Mouse (Mus musculus) CH12.LX (cell line): Measurements from ENCODE around the gene Fam114a2. TPM values are rescaled to one million over a fixed set of nuclear protein-coding genes. Genes with fewer than 3 reads are reported as not detected.
A peak's percentile ranks its signal among the peaks of the same experiment; 100 is the strongest.

ENCODE experiments used
- DNase-seq: peaks from one replicate; pipeline ENCODE4 v3.0.0-alpha.2; 2013; ENCODE audit errors: extremely low read depth
- H3K27ac ChIP-seq: 2 replicates; pipeline ENCODE4 v1.5.1; 2012; ENCODE audit warnings: low read depth, mild to moderate bottlenecking, control low read depth, moderate library complexity; ENCODE audit not compliant: insufficient read depth
- H3K27me3 ChIP-seq: replicated peaks from 2 replicates; pipeline ENCODE3; 2012; ENCODE audit warnings: inconsistent platforms
- H3K36me3 ChIP-seq, 2 experiments: replicated peaks in 1 of 2; 2 replicates each; pipeline versions ENCODE3 to v1.6.1; 2012; ENCODE audit warnings: inconsistent platforms in 1 of 2, low read length in 1 of 2, mild to moderate bottlenecking in 1 of 2, mixed read lengths in 1 of 2, moderate library complexity in 1 of 2; ENCODE audit not compliant: control insufficient read depth in 1 of 2, insufficient read depth in 1 of 2
- H3K4me1 ChIP-seq, 2 experiments: 2 replicates each; pipeline ENCODE4 v1.6.1; 2012; ENCODE audit warnings: inconsistent platforms in 1 of 2, moderate library complexity in 1 of 2; ENCODE audit not compliant: insufficient read depth in 2 of 2, control insufficient read depth in 1 of 2
- H3K4me2 ChIP-seq: 2 replicates; pipeline ENCODE4 v1.6.1; 2012; ENCODE audit warnings: low read depth, mild to moderate bottlenecking, control low read depth; ENCODE audit not compliant: poor library complexity, insufficient read depth, severe bottlenecking
- H3K4me3 ChIP-seq, 3 experiments: fragments of 150-350 bp in 1 of 3; sonication (generic) in 1 of 3; replicated peaks in 1 of 3; 2 replicates each; pipeline versions ENCODE3 to v1.5.1; 2011 to 2012; ENCODE audit warnings: low read depth in 2 of 3, low read length in 2 of 3, mild to moderate bottlenecking in 2 of 3, moderate library complexity in 2 of 3, control low read depth in 1 of 3, improper control_type of control experiment in 1 of 3, inconsistent platforms in 1 of 3, mixed read lengths in 1 of 3; ENCODE audit not compliant: poor library complexity in 1 of 3
- H3K79me2 ChIP-seq: replicated peaks from 2 replicates; pipeline ENCODE4 v1.6.1; 2012; ENCODE audit warnings: mild to moderate bottlenecking, moderate library complexity; ENCODE audit not compliant: control insufficient read depth, poor library complexity, insufficient read depth, severe bottlenecking; ENCODE audit errors: extremely low read depth
- H3K9ac ChIP-seq: 2 replicates; pipeline ENCODE4 v1.6.1; 2012; ENCODE audit warnings: low read depth, mild to moderate bottlenecking, control low read depth, moderate library complexity; ENCODE audit not compliant: insufficient read depth
- H3K9me3 ChIP-seq: replicated peaks from 2 replicates; pipeline ENCODE3; 2012; ENCODE audit warnings: low read length, inconsistent platforms, mixed read lengths
- CHD1 ChIP-seq: IDR thresholded peaks from 2 replicates; pipeline ENCODE4 v1.6.1; 2012; ENCODE audit warnings: low read depth, low read length, improper control_type of control experiment, inconsistent platforms
- CHD2 ChIP-seq: IDR thresholded peaks from 2 replicates; pipeline ENCODE4 v1.6.1; 2011; ENCODE audit warnings: low read length, improper control_type of control experiment
- CTCF ChIP-seq, 2 experiments: IDR thresholded peaks in 1 of 2; conservative IDR thresholded peaks in 1 of 2; 2 replicates each; pipeline ENCODE4 v1.5.1; 2011 to 2012; ENCODE audit warnings: low read depth in 2 of 2, low read length in 2 of 2, improper control_type of control experiment in 1 of 2, inconsistent platforms in 1 of 2, mild to moderate bottlenecking in 1 of 2, moderate library complexity in 1 of 2
- E2F4 ChIP-seq: IDR thresholded peaks from 2 replicates; pipeline ENCODE4 v1.6.1; 2011; ENCODE audit warnings: low read depth, low read length, improper control_type of control experiment; ENCODE audit not compliant: insufficient replicate concordance
- ELF1 ChIP-seq: IDR thresholded peaks from 2 replicates; pipeline ENCODE4 v1.6.1; 2014; ENCODE audit warnings: low read depth, mild to moderate bottlenecking, inconsistent platforms, low read length, improper control_type of control experiment
- EP300 ChIP-seq: IDR thresholded peaks from 2 replicates; pipeline ENCODE4 v1.6.1; 2011; ENCODE audit warnings: low read length, improper control_type of control experiment
- ETS1 ChIP-seq: conservative IDR thresholded peaks from 2 replicates; pipeline ENCODE4 v1.6.1; 2012; ENCODE audit warnings: low read depth, mild to moderate bottlenecking, inconsistent platforms, low read length, improper control_type of control experiment, moderate library complexity
- GABPA ChIP-seq: IDR thresholded peaks from 2 replicates; pipeline ENCODE4 v1.6.1; 2012; ENCODE audit warnings: low read depth, low read length, improper control_type of control experiment, inconsistent platforms; ENCODE audit not compliant: insufficient replicate concordance
- HCFC1 ChIP-seq: IDR thresholded peaks from 2 replicates; pipeline ENCODE4 v1.6.1; 2012; ENCODE audit warnings: low read depth, mild to moderate bottlenecking, inconsistent platforms, low read length, improper control_type of control experiment
- IRF4 ChIP-seq: IDR thresholded peaks from 2 replicates; pipeline ENCODE4 v1.6.1; 2014; ENCODE audit warnings: low read depth, mild to moderate bottlenecking, inconsistent platforms, low read length, improper control_type of control experiment
- JUN ChIP-seq: IDR thresholded peaks from 2 replicates; pipeline ENCODE4 v1.6.1; 2011; ENCODE audit warnings: low read depth, mild to moderate bottlenecking, low read length, improper control_type of control experiment, moderate library complexity; ENCODE audit not compliant: insufficient read depth
- JUND ChIP-seq: conservative IDR thresholded peaks from 2 replicates; pipeline ENCODE4 v1.6.1; 2011; ENCODE audit warnings: low read depth, low read length, improper control_type of control experiment
- KAT2A ChIP-seq: IDR thresholded peaks from 2 replicates; pipeline ENCODE4 v1.6.1; 2012; ENCODE audit warnings: low read length, improper control_type of control experiment, inconsistent platforms; ENCODE audit not compliant: insufficient replicate concordance
- MAX ChIP-seq: IDR thresholded peaks from 2 replicates; pipeline ENCODE4 v1.6.1; 2011; ENCODE audit warnings: low read length, improper control_type of control experiment
- MAZ ChIP-seq: IDR thresholded peaks from 2 replicates; pipeline ENCODE4 v1.6.1; 2012; ENCODE audit warnings: low read depth, mild to moderate bottlenecking, inconsistent platforms, low read length, improper control_type of control experiment, moderate library complexity
- MEF2A ChIP-seq: IDR thresholded peaks from 2 replicates; pipeline ENCODE4 v1.6.1; 2014; ENCODE audit warnings: low read depth, mild to moderate bottlenecking, inconsistent platforms, low read length, improper control_type of control experiment, borderline replicate concordance
- MXI1 ChIP-seq: IDR thresholded peaks from 2 replicates; pipeline ENCODE4 v1.6.1; 2011; ENCODE audit warnings: mild to moderate bottlenecking, low read depth, low read length, improper control_type of control experiment
- MYC ChIP-seq: IDR thresholded peaks from 2 replicates; pipeline ENCODE4 v1.6.1; 2011; ENCODE audit warnings: low read depth, mild to moderate bottlenecking, improper control_type of control experiment, low read length
- NELFE ChIP-seq: IDR thresholded peaks from 2 replicates; pipeline ENCODE4 v1.6.1; 2011; ENCODE audit warnings: low read depth, low read length, improper control_type of control experiment
- NRF1 ChIP-seq: IDR thresholded peaks from 2 replicates; pipeline ENCODE4 v1.6.1; 2014; ENCODE audit warnings: low read depth, mild to moderate bottlenecking, inconsistent platforms, low read length, improper control_type of control experiment, moderate library complexity
- PAX5 ChIP-seq: IDR thresholded peaks from 2 replicates; pipeline ENCODE4 v1.6.1; 2012; ENCODE audit warnings: low read length, inconsistent platforms, mixed read lengths
- POLR2A ChIP-seq: IDR thresholded peaks from 2 replicates; pipeline ENCODE4 v1.6.1; 2011; ENCODE audit warnings: low read depth, mild to moderate bottlenecking, improper control_type of control experiment, low read length
- POLR2AphosphoS2 ChIP-seq: IDR thresholded peaks from 2 replicates; pipeline ENCODE4 v1.6.1; 2011; ENCODE audit warnings: low read depth, low read length, improper control_type of control experiment
- RCOR1 ChIP-seq: conservative IDR thresholded peaks from 2 replicates; pipeline ENCODE4 v1.6.1; 2012; ENCODE audit warnings: low read depth, mild to moderate bottlenecking, inconsistent platforms, low read length, improper control_type of control experiment
- SIN3A ChIP-seq: IDR thresholded peaks from 2 replicates; pipeline ENCODE4 v1.6.1; 2012; ENCODE audit warnings: low read length, improper control_type of control experiment, inconsistent platforms
- TBP ChIP-seq: conservative IDR thresholded peaks from 2 replicates; pipeline ENCODE4 v1.6.1; 2011; ENCODE audit warnings: low read depth, low read length, improper control_type of control experiment
- TCF12 ChIP-seq: IDR thresholded peaks from 2 replicates; pipeline ENCODE4 v1.6.1; 2014; ENCODE audit warnings: low read depth, mild to moderate bottlenecking, inconsistent platforms, low read length, improper control_type of control experiment
- UBTF ChIP-seq: IDR thresholded peaks from 2 replicates; pipeline ENCODE4 v1.6.1; 2012; ENCODE audit warnings: low read depth, mild to moderate bottlenecking, inconsistent platforms, low read length, improper control_type of control experiment, moderate library complexity
- ZC3H11A ChIP-seq: IDR thresholded peaks from 2 replicates; pipeline ENCODE4 v1.6.1; 2012; ENCODE audit warnings: low read depth, mild to moderate bottlenecking, inconsistent platforms, low read length, improper control_type of control experiment
- ZKSCAN1 ChIP-seq: IDR thresholded peaks from 2 replicates; pipeline ENCODE4 v1.6.1; 2012; ENCODE audit warnings: low read depth, inconsistent platforms, low read length, improper control_type of control experiment, borderline replicate concordance
- ZMIZ1 ChIP-seq: IDR thresholded peaks from 2 replicates; pipeline ENCODE4 v1.6.1; 2012; ENCODE audit warnings: low read depth, mild to moderate bottlenecking, inconsistent platforms, low read length, improper control_type of control experiment
- dilution Hi-C: fragments of 300-500 bp; cut with MboI; formaldehyde crosslinking; loops from 2 replicates; pipeline ENCODE4 v1.14.3; 2020; ENCODE audit warnings: low sequenced_read_pairs; ENCODE audit not compliant: extremely low pct_unique_long_range_greater_than_20kb, extremely low pct_ligation_motif_present
- in situ Hi-C: fragments of 300-500 bp; cut with MboI; formaldehyde crosslinking; loops from 3 replicates; pipeline ENCODE4 v1.14.3; 2019; ENCODE audit warnings: low sequenced_read_pairs, low pct_ligation_motif_present, low pct_unique_long_range_greater_than_20kb, mixed read lengths
- polyA plus RNA-seq: library from polyadenylated mRNA; unstranded; fragments of >175 nt; gene quantifications from 2 replicates; pipeline ENCODE4 v1.2.1, GENCODE M21; 2012; ENCODE audit warnings: low read depth; ENCODE audit not compliant: insufficient read length
- total RNA-seq, 2 experiments: library from RNA; depleted of rRNA; stranded (reverse); fragments of 300-350 nt in 1 of 2; fragments of >200 nt in 1 of 2; gene quantifications; 2 replicates each; pipeline ENCODE4 v1.2.3; 2012 to 2014

Gene Fam114a2
- total RNA-seq (2012; rRNA removed), result 42.0 and 54.3 TPM in 2 replicates
- total RNA-seq (2014; rRNA removed), result 65.9 and 66.4 TPM in 2 replicates
- 47.9 and 49.8 TPM in 2 replicates for polyA plus RNA-seq

- Histone ChIP-seq H3K9ac (peak within 1 kb of the TSS; percentile 82), H3K36me3 (peaks cover 16 to 45% of the 10 kb centered on the region in 2 experiments), H3K4me1 (peaks cover 22 to 69% of the 10 kb centered on the region in 2 experiments), H3K79me2 (peaks cover 48% of the 10 kb centered on the region), H3K4me2 (peak within 1 kb of the TSS; percentile 98), H3K4me3 (peak within 1 kb of the TSS; percentile 89 to 92 (median 91)), H3K27me3 (no peaks in the 10 kb centered on the region), H3K9me3 (no peaks in the 10 kb centered on the region), H3K27ac (peak within 1 kb of the TSS; percentile 64)
- peak; percentile 91 for DNase-seq
- in situ Hi-C loops (loop anchor here (25.0 kb wide), 1 partner anchor 819 kb away; the partner anchor contains the start of genes Sh3bp5l and Zfp672), dilution Hi-C loops (no loop called here)
- TF ChIP-seq CHD1, result peak; percentile 77; the same call in 1 of the 2 replicates
- TF ChIP-seq UBTF, result no peak
- no peak for TF ChIP-seq ZC3H11A
- TF ChIP-seq ZKSCAN1, result no peak
- TF ChIP-seq MAZ, result peak; percentile 98
- no peak; the same call in 1 of the 2 replicates for TF ChIP-seq GABPA
- TF ChIP-seq ZMIZ1, result peak; percentile 93
- peak; percentile 95 for TF ChIP-seq POLR2A
- TF ChIP-seq MAX, result peak; percentile 84
- no peak; the same call in 1 of the 2 replicates for TF ChIP-seq MEF2A
- TF ChIP-seq CHD2, result peak; percentile 95
- peak; percentile 93 for TF ChIP-seq HCFC1
- peak; percentile 69; the same call in 1 of the 2 replicates for TF ChIP-seq MYC
- TF ChIP-seq POLR2AphosphoS2, result peak; percentile 95
- TF ChIP-seq EP300, result no peak
- TF ChIP-seq JUND, result no peak
- no peak for TF ChIP-seq TBP
- peak; percentile 34; the same call in 1 of the 2 replicates for TF ChIP-seq ETS1
- 0 out of 2 replicates have a peak, but pooled peaks have one; percentile 28 for TF ChIP-seq E2F4
- TF ChIP-seq TCF12, result peak; percentile 87
- no peak for TF ChIP-seq JUN
- peak; percentile 89 for TF ChIP-seq NELFE
- peak; percentile 98 for TF ChIP-seq ELF1
- TF ChIP-seq PAX5, result no peak
- peak; percentile 89 for TF ChIP-seq RCOR1
- peak; percentile 40 for TF ChIP-seq NRF1
- peak; percentile 93 for TF ChIP-seq MXI1
- TF ChIP-seq SIN3A, result peak; percentile 98
- no peak for TF ChIP-seq CTCF (conservative IDR thresholded peaks at IDR 0.05 in 1 of 2, IDR thresholded peaks at IDR 0.05 in 1 of 2; ENCODE audit: low read depth in 2 of 2, low read length in 2 of 2)
- TF ChIP-seq KAT2A, result peak; percentile 92; the same call in 1 of the 2 replicates
- TF ChIP-seq IRF4, result peak; percentile 26; the same call in 1 of the 2 replicates
Observed at GRCm38 (mm10) chr11:57518091-57518750, at the start of gene Fam114a2, which contains the start of gene Mfap3. Gene Fam114a2, minus strand, starts transcription at chr11:57518617. Gene Mfap3, plus strand, starts transcription at chr11:57518664.
